Mouse (Mus musculus) layer of hippocampus, adult 2 months (tissue): ENCODE results near the gene Rad52. TPM values are rescaled to one million over a fixed set of nuclear protein-coding genes. Genes with fewer than 3 reads are reported as not detected.

Source experiments
- DNase-seq, 2 experiments: peaks; one replicate each; pipeline ENCODE4 v3.0.0; 2022; ENCODE audit warnings: low spot score in 2 of 2
- H3K27ac ChIP-seq: fragments of 200-600 bp; 2 replicates; pipeline ENCODE4 v1.8.1; 2022
- H3K4me3 ChIP-seq: fragments of 200-600 bp; 2 replicates; pipeline ENCODE4 v1.8.1; 2022; ENCODE audit warnings: mild to moderate bottlenecking
- CTCF ChIP-seq: fragments of 200-600 bp; conservative IDR thresholded peaks from 2 replicates; pipeline ENCODE4 v1.8.1; 2022; ENCODE audit warnings: antibody characterized with exemption, mild to moderate bottlenecking, moderate library complexity
- long read RNA-seq, 2 experiments: library from polyadenylated mRNA; stranded (forward); transcript quantifications; one replicate each; pipeline ENCODE4 v2.0.0; 2021; ENCODE audit warnings: borderline mapping rate in 2 of 2
- total RNA-seq, 2 experiments: library from RNA; stranded (reverse); gene quantifications; 2 replicates each; pipeline ENCODE4 v1.2.3; 2021

The Rad52 gene
- total RNA-seq: 10 to 100 TPM; 45.4 to 49.7 TPM
- long read RNA-seq, experiment 1, partial matches to known transcripts: 1 of 14 reads
- long read RNA-seq, experiment 1, other reads (novel, unspliced or antisense): 12 of 14 reads
- long read RNA-seq, experiment 2, partial matches to known transcripts: 1 of 11 reads
- long read RNA-seq, experiment 2, other reads (novel, unspliced or antisense): 8 of 11 reads

DNA sequence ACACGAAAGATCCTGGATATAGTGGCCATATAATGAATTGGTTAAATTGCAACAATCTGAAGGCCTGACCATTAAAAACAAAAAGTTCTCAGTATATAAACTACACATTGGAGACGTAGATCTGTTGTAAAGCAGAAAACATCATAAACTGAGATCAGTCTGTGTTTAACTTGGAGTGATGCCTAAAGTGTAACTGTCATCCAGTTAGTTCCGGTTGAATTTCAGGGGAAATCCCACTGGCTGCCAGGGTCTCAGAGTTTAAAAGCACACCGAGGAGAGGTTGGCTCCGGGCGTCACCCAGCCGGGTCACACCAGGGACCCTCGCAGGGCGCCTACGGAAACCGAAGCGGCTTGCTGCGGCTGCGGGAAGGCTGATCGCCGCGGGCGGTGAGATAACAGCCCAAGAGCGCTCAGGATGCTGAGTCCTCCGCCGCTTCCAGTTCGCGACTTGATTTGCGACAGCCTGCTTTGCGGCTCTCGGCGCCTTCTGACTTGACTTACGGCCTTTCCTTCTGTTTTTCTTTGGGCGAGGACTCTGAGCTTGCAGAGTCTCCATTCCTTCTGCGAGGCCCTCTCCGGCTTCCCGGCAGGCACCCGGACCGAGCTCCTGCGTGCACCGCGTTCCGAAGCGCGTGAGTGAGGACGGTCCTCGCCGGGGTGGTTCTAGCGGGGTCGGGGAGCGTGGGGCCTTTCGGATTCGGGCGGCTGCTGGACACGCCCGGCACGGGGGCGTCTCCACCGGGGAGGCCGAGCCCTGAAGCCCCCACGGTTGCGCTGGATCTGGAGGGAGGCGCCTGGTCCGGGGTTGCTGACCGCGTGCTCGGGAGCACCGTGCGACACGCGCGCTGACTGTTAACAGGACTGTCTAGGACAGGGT is at the start of gene Rad52:
Gene Rad52 (plus strand): TSS at position 495 of the 877 bp plus-strand sequence.
- TF ChIP-seq CTCF: no peak

DNA sequence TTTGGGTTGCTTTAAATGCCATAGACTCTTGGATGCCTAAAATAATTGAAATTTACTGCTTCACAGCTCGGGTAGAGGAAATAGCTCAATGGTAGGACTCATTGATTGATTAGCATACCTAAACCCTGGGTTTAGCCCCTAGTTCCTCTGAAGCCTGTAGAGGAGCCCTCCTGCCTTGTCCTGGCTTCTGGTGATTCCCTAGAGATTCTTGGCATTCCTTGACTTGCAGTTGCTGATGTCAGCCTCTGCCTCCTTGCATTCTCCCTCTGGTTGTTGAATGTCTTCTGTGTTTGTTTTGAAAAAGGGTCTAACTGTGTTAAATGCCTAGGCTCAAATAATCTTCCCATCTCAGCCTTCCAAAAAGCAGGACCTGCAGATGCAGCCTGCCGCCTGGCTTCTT is 48.3 kb upstream of the Rad52 start:
- DNase-seq: no peak
- H3K27ac ChIP-seq: no peak overlapping the region
- no peak for TF ChIP-seq CTCF
- H3K4me3 ChIP-seq: no peak overlapping the region

More for the DNA sequence above, at the start of gene Rad52:
- Histone ChIP-seq H3K27ac (peak within 1 kb of the TSS; percentile 98), H3K4me3 (peak within 1 kb of the TSS; percentile 84)
- peak; percentile 85 to 91 for DNase-seq

DNA sequence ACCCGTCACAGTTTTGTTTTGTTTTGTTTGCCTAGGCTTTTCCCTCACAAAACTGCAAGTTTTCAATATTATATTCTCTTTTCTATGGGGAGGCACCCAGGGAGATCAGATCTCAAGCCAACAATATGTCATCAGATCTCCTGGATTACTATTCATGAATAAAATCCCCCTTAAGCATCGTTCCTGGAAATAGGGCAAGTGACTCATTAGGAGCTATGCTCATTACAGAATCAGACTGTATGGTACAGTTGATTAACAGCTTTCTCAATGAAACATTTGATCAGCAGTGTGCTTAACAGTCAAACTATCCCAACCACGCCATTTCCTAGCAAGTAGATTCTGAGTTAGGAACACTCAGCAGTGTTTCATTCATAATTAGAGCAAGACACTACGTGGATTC is 47.0 kb upstream of the Rad52 start:
- no peak overlapping the region for H3K27ac ChIP-seq
- H3K4me3 ChIP-seq: no peak overlapping the region
- TF ChIP-seq CTCF: no peak
- no peak for DNase-seq

DNA sequence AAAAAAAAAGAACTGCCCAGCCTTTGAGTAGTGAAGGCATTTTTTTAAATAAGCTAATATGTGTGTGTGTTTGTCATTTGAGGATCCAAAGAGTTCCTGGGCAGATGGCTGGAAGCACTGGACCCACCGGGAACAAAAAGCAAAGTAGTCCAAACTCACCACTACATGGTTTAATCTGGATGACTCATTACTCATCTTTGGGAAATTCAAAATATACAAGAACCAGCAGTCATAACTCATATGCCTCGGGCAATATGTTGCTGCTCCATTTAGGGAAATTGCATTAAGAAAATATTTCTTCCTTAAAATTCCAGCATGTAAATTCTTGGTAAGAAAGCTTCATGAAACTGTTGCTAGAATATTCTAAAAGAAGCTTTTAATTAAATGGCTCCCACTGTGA is 42.3 kb upstream of the Rad52 start:
- no peak for TF ChIP-seq CTCF
- no peak overlapping the region; the same call in 1 of the 2 replicates for H3K27ac ChIP-seq
- H3K4me3 ChIP-seq: no peak overlapping the region
- no peak for DNase-seq

DNA sequence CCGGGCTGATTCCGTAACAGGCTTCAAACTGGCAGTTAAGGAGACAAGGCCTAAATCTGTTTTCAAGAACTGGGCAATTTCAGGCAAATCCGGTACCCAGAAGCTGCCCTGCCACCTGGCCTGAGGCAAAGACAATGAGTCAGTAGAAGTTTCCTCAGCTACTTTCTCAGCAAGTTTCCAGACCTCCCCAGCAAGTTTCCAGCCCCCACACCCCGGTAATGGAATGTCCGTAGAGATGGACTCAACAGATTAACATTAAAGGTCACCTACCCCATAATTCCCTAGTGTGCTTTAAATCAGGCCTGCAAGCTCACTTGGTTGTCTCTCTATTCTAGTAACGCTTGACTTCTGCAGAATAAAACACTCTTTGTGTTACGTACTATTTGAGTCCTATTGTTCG is 41.0 kb upstream of the Rad52 start:
- no peak overlapping the region for H3K4me3 ChIP-seq
- TF ChIP-seq CTCF: no peak
- 0 out of 2 replicates have a peak overlapping the region, but pooled peaks have one; percentile 7 for H3K27ac ChIP-seq
- DNase-seq: no peak

DNA sequence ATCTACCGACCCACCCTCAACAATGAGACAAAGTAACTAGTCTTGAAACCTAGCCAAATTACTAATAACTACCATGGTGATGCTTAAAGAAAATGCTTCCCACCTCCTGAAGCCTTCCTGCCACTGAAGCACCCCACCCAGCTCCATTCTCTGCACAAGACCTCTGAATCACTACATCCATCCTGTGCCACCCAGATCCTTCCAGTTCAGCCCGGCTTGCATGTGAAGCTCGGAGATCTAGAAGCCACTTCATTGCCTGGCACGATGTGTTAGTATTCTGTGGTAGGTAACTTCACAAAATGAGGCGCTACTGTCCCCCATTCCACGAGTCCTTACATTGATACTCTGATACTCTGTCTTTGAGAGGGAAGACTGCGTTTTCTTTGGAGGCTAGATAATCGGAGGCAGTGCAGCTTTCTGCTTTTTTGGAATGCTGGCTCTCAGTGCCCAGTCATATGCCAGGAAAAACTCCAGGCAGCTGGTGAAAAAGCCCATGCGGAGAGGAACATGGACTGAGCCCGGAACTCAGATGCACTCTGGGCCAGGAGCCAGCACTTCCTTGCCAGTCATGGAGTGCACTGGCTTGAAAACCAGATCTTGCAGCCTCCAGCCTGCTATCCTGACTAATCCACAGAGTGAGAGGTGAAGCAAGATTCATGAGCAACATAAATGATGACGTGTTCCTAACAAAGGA is 38.0 kb upstream of the Rad52 start:
- H3K4me3 ChIP-seq: peak overlapping the region; percentile 36; the same call in 1 of the 2 replicates
- no peak for TF ChIP-seq CTCF
- H3K27ac ChIP-seq: peak overlapping the region; percentile 76
- DNase-seq: peak; percentile 87 to 88

DNA sequence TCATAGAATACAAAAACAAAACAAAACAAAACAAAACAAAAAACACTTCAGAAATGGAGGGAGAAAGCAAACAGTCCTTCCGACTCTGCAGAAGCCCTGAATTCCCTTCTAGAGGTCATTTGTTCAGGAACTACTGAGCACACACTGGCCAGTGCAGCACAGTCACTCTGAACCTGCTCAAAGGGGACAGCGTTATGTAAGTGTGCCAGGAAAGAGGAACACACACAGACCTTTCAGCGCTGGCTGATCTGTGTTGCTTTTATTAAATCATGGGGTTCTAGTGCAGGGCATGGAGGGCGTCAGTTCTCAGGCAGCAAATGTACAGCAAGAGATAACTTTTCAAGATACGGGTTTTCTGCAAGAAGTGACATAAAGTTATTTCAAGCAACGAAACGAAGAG is 19.3 kb upstream of the Rad52 start:
- Histone ChIP-seq H3K4me3 (no peak overlapping the region), H3K27ac (no peak overlapping the region)
- no peak for TF ChIP-seq CTCF
- DNase-seq: no peak

DNA sequence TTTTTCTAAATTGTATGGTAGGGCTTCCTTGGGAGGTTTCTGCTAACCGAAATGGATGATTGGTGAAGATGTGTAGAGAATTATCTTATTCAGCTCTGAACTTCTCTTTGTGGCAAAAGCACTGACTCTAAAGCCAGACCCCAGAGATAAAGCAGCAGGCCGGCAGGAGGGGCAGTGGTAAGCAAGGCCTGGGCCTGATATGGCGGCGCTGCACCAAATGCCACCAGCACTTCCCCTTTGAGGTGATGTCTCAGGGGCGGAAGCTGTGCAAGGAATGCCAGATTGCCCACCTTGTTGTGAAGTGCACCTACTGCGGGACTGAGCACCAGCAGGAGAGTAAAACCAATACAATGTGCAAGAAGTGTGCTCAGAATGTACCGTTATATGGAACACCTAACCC is 9.8 kb upstream of the Rad52 start:
- no peak for TF ChIP-seq CTCF

DNA sequence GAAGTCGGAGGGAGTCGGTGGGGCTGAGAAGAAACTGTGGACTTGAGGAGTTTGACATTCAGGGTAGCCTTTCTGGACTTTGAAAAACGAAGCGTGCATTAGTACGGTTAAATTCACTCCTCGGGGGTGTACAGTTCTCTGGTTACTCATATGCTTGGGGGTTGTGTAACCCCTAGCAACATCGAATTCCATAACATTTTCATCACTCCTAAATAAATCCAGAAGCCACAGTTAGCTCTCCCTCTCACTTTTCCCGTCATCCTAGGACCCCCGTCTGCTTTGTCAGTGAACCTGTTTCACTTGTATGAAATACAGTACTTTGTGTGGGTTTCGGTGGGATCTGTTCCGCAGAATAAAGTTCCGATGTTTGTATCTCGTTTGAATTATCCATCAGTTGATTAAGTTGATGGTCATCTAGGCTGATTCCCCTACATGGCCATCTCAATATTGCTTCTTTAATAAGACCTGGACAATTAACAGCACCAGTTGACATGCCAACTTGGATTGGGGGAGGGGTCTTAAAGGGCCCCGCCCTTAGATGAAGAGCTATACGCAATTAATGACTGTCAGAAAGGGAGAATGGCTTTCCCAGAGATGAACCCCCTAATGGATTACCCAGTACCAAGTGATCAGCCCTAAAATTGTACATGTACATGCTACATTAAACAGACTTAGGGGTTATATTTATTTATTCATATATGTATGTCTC is 737 bp downstream of the Rad52 start:
- peak overlapping the region; percentile 98 for H3K27ac ChIP-seq
- DNase-seq: no peak
- peak overlapping the region; percentile 84 for H3K4me3 ChIP-seq
- TF ChIP-seq CTCF: no peak

More for the DNA sequence above, 9.8 kb upstream of the Rad52 start:
- Histone ChIP-seq H3K27ac (no peak overlapping the region), H3K4me3 (no peak overlapping the region)
- DNase-seq: no peak

DNA sequence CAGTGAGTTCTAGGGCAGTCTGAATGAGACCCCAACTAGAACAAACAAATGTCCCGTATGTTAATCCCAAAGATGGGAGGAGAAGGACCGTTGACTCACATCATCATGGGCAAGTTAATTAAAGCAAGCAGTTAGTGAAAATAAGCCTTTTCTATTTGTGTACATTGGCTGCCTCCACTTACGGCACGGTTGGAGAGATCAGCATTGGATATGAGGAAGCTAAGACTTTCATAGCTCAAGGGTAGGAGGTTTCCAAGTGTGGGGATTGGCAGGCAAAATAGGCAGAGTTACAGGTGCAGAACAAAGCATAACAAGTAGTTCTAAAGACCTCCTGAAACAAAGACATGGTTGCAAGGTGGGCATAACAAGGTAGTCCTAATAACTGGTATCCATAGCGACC is 3.0 kb downstream of the Rad52 start:
- Histone ChIP-seq H3K27ac (no peak overlapping the region), H3K4me3 (no peak overlapping the region)
- no peak for DNase-seq
- no peak for TF ChIP-seq CTCF

DNA sequence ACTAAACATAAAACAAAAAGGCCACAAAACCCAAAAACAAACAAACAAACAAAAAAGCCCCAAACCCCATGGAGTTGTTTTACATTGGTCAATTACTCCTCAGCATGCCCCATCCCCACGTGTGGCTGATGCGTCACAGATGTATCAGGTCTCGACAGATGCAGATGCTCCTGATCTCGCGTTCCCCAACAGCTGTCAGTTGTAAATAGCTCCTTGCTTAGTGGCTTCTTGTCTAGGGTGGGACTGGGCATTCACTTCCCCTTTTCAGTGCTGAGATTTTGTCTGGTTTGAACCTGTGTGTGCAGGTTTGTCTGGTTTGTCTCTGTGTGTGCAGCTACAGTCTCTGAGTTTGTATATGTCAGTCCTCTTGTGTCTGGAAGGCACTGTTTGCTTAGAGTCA is 9.5 kb downstream of the Rad52 start:
- TF ChIP-seq CTCF: no peak
- Histone ChIP-seq H3K4me3 (no peak overlapping the region), H3K27ac (no peak overlapping the region)
- DNase-seq: no peak

DNA sequence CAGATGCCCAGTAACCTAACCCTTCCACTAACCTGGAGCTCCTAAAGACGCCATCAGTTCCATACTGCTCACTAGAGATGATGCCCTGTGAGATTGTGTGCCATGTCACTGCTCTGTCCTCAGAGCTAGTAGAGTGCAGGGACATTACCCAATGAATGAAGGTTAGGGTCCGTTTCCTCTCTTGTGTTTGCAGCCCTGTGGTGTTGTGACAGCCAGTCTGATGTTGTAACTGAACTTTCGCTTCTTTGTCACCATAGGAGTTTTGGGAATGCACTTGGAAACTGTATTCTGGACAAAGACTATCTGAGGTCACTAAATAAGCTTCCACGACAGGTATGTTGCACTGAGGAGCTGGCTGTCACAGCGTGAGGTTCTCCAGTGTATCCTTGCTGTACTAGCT is 13.2 kb downstream of the Rad52 start:
- TF ChIP-seq CTCF: no peak
- H3K4me3 ChIP-seq: no peak overlapping the region
- H3K27ac ChIP-seq: no peak overlapping the region
- no peak for DNase-seq
